Mouse (Mus musculus) liver, postnatal 0 days (tissue): ENCODE data around the gene Cyp2c23. TPM values are rescaled to one million over a fixed set of nuclear protein-coding genes. Genes with fewer than 3 reads are reported as not detected.

ENCODE experiments used
- ATAC-seq: fragments of 200-750 bp; cut with Nextera tagmentation; 2 replicates; pipeline ENCODE4 v1.8.0; 2017; ENCODE audit warnings: mild to moderate bottlenecking, moderate library complexity
- DNase-seq: peaks from one replicate; pipeline ENCODE4 v3.0.0-alpha.2; 2016
- H3K27ac ChIP-seq: fragments of 300-500 bp; sonication (generic); 2 replicates; pipeline ENCODE4 v1.5.1; 2014; ENCODE audit warnings: antibody characterized with exemption, moderate library complexity, mild to moderate bottlenecking, low read depth
- H3K27me3 ChIP-seq: fragments of 300-500 bp; sonication (generic); 2 replicates; pipeline ENCODE4 v1.6.1; 2014; ENCODE audit warnings: low read length, control low read depth, mixed read lengths; ENCODE audit not compliant: insufficient read depth
- H3K36me3 ChIP-seq: fragments of 300-500 bp; sonication (generic); replicated peaks from 2 replicates; pipeline ENCODE4 v1.6.1; 2014; ENCODE audit warnings: mild to moderate bottlenecking, control low read depth, low read length, moderate library complexity, mixed read lengths; ENCODE audit not compliant: insufficient read depth
- H3K4me1 ChIP-seq: fragments of 300-500 bp; sonication (generic); 2 replicates; pipeline ENCODE4 v1.6.1; 2014; ENCODE audit warnings: antibody characterized with exemption, mild to moderate bottlenecking, control low read depth; ENCODE audit not compliant: insufficient read depth
- H3K4me2 ChIP-seq: fragments of 300-500 bp; sonication (generic); 2 replicates; pipeline ENCODE4 v1.6.1; 2014; ENCODE audit warnings: low read depth, mild to moderate bottlenecking, low read length, moderate library complexity, mixed read lengths
- H3K4me3 ChIP-seq: fragments of 300-500 bp; sonication (generic); 2 replicates; pipeline ENCODE4 v1.5.1; 2014; ENCODE audit warnings: low read depth, low read length
- H3K9ac ChIP-seq: fragments of 300-500 bp; sonication (generic); replicated peaks from 2 replicates; pipeline ENCODE4 v1.6.1; 2014; ENCODE audit warnings: mild to moderate bottlenecking, moderate library complexity
- H3K9me3 ChIP-seq: fragments of 300-500 bp; sonication (generic); 2 replicates; pipeline ENCODE4 v1.6.1; 2016; ENCODE audit warnings: mild to moderate bottlenecking, control low read depth, low read length, mixed read lengths
- CTCF ChIP-seq: sonication (generic); IDR thresholded peaks from 2 replicates; pipeline ENCODE4 v1.5.1; 2016; ENCODE audit warnings: antibody characterized with exemption, low read depth
- EP300 ChIP-seq: IDR thresholded peaks from 2 replicates; pipeline ENCODE4 v1.6.1; 2016; ENCODE audit warnings: antibody characterized with exemption, low read depth, mild to moderate bottlenecking
- WGBS: fragments of 180-500 bp; shearing (Covaris S2); extraction: QIAGEN DNeasy Blood & Tissue Kit; methylation state at CpG from one replicate; pipeline ENCODE4 v1.1.7; 2014; ENCODE audit not compliant: insufficient replicate concordance; 5-methylcytosine and 5-hydroxymethylcytosine counted together
- polyA plus RNA-seq: library from polyadenylated mRNA; unstranded; fragments of >200 nt; fragmentation: Nextera tagmentation; extraction: Ambion mirVana; gene quantifications from 2 replicates; pipeline ENCODE4 v1.2.1, GENCODE M21; 2015

Gene Cyp2c23
- polyA plus RNA-seq, 1 experiment from 2014 or later: 75.8 TPM

- no peaks in the 10 kb centered on the region; the same call in 1 of the 2 replicates for H3K4me1 ChIP-seq
- TF ChIP-seq EP300 (no peak), CTCF (no peak)
- no peaks in the 10 kb centered on the region for H3K9me3 ChIP-seq
- no peaks in the 10 kb centered on the region for H3K36me3 ChIP-seq
- H3K27me3 ChIP-seq: no peaks in the 10 kb centered on the region
- H3K9ac ChIP-seq: no peak overlapping the region
- H3K4me3 ChIP-seq: no peak overlapping the region
- H3K4me2 ChIP-seq: no peak overlapping the region
- no peak overlapping the region for H3K27ac ChIP-seq
- ATAC-seq (no peak), DNase-seq (no peak)
- 67% methylated on average over 7 of the region's 7 CpGs for WGBS
These were observed 9.3 kb downstream of the Cyp2c23 start for GRCm38 (mm10) chr19:44019739-44020138.

- TF ChIP-seq EP300 (no peak), CTCF (no peak)
- 49% methylated on average over 6 of the region's 6 CpGs for WGBS
- DNase-seq (no peak), ATAC-seq (no peak)
- Histone ChIP-seq H3K4me2 (no peak overlapping the region), H3K9ac (no peak overlapping the region), H3K27ac (no peak overlapping the region), H3K9me3 (no peaks in the 10 kb centered on the region), H3K4me1 (no peaks in the 10 kb centered on the region), H3K36me3 (no peaks in the 10 kb centered on the region), H3K27me3 (no peaks in the 10 kb centered on the region), H3K4me3 (no peak overlapping the region)
These were observed 15.1 kb downstream of the Cyp2c23 start for GRCm38 (mm10) chr19:44013862-44014261.

GRCm38 (mm10) chr19:44008784-44009183 is 20.2 kb downstream of the Cyp2c23 start:
- Histone ChIP-seq H3K9ac (no peak overlapping the region), H3K27ac (no peak overlapping the region), H3K9me3 (no peaks in the 10 kb centered on the region), H3K36me3 (0 out of 2 replicates have a peak, but pooled peaks cover 2% of the 10 kb centered on the region), H3K4me3 (no peak overlapping the region), H3K4me1 (no peaks in the 10 kb centered on the region), H3K4me2 (peak overlapping the region; percentile 22; the same call in 1 of the 2 replicates), H3K27me3 (no peaks in the 10 kb centered on the region)
- WGBS: 48% methylated on average over 15 of the region's 15 CpGs
- ATAC-seq: no peak
- no peak for TF ChIP-seq CTCF
- no peak for TF ChIP-seq EP300
- DNase-seq: no peak

- Histone ChIP-seq H3K36me3 (0 out of 2 replicates have a peak, but pooled peaks cover 2% of the 10 kb centered on the region), H3K4me1 (no peaks in the 10 kb centered on the region), H3K9ac (no peak overlapping the region), H3K4me2 (no peak overlapping the region), H3K4me3 (no peak overlapping the region), H3K27me3 (no peaks in the 10 kb centered on the region), H3K9me3 (no peaks in the 10 kb centered on the region), H3K27ac (no peak overlapping the region)
- DNase-seq (no peak), ATAC-seq (no peak)
- WGBS: 74% methylated on average over 12 of the region's 12 CpGs
- TF ChIP-seq CTCF (no peak), EP300 (no peak)
These were observed 21.8 kb downstream of the Cyp2c23 start for GRCm38 (mm10) chr19:44007186-44007585.

- H3K4me3 ChIP-seq: no peak overlapping the region
- no peaks in the 10 kb centered on the region for H3K9me3 ChIP-seq
- 0 out of 2 replicates have a peak, but pooled peaks cover 2% of the 10 kb centered on the region for H3K36me3 ChIP-seq
- DNase-seq (no peak), ATAC-seq (no peak)
- H3K27ac ChIP-seq: no peak overlapping the region
- no peaks in the 10 kb centered on the region for H3K4me1 ChIP-seq
- WGBS: 67% methylated on average over 4 of the region's 4 CpGs
- no peaks in the 10 kb centered on the region for H3K27me3 ChIP-seq
- TF ChIP-seq CTCF (no peak), EP300 (no peak)
- H3K9ac ChIP-seq: no peak overlapping the region
- H3K4me2 ChIP-seq: no peak overlapping the region
These were observed 24.0 kb downstream of the Cyp2c23 start for GRCm38 (mm10) chr19:44005025-44005424.

GRCm38 (mm10) chr19:44004261-44004660 is 24.7 kb downstream of the Cyp2c23 start:
- WGBS: 64% methylated on average over 2 of the region's 2 CpGs
- Histone ChIP-seq H3K4me2 (no peak overlapping the region), H3K27me3 (no peaks in the 10 kb centered on the region), H3K36me3 (0 out of 2 replicates have a peak, but pooled peaks cover 2% of the 10 kb centered on the region), H3K9me3 (no peaks in the 10 kb centered on the region), H3K9ac (no peak overlapping the region), H3K4me3 (no peak overlapping the region), H3K4me1 (no peaks in the 10 kb centered on the region), H3K27ac (no peak overlapping the region)
- no peak for DNase-seq
- TF ChIP-seq EP300 (no peak), CTCF (no peak)
- peak; percentile 41; the same call in 1 of the 2 replicates for ATAC-seq
